Mouse (Mus musculus) heart, embryonic 13.5 days (tissue): ENCODE data around the gene Rsph4a. TPM values are rescaled to one million over a fixed set of nuclear protein-coding genes. Genes with fewer than 3 reads are reported as not detected.
"Not testable (repeated sequence)": the region's sequence is repeated elsewhere in the genome, so short reads cannot be mapped to it uniquely, and the experiment has no call there.

Experiments used
- ATAC-seq: fragments of 200-750 bp; cut with Nextera tagmentation; 2 replicates; pipeline ENCODE4 v1.8.0; 2017; ENCODE audit warnings: moderate TSS enrichment; ENCODE audit not compliant: insufficient number of reproducible peaks, low FRiP score, low TSS enrichment; ENCODE audit errors: extremely low read depth
- H3K27ac ChIP-seq: fragments of 300-500 bp; sonication (generic); replicated peaks from 2 replicates; pipeline ENCODE4 v1.5.1; 2015; ENCODE audit warnings: moderate library complexity, mild to moderate bottlenecking, inconsistent platforms
- H3K27me3 ChIP-seq: fragments of 300-500 bp; sonication (generic); replicated peaks from 2 replicates; pipeline ENCODE4 v1.6.1; 2015; ENCODE audit warnings: mild to moderate bottlenecking, inconsistent platforms
- H3K36me3 ChIP-seq: fragments of 300-500 bp; sonication (generic); 2 replicates; pipeline ENCODE4 v1.6.1; 2015; ENCODE audit warnings: mild to moderate bottlenecking, inconsistent platforms
- H3K4me1 ChIP-seq: fragments of 300-500 bp; sonication (generic); 2 replicates; pipeline ENCODE4 v1.6.1; 2015; ENCODE audit warnings: inconsistent platforms
- H3K4me2 ChIP-seq: fragments of 300-500 bp; sonication (generic); 2 replicates; pipeline ENCODE4 v1.6.1; 2015; ENCODE audit warnings: inconsistent platforms, mild to moderate bottlenecking, moderate library complexity
- H3K4me3 ChIP-seq: fragments of 300-500 bp; sonication (generic); 2 replicates; pipeline ENCODE4 v1.5.1; 2015; ENCODE audit warnings: moderate library complexity, mild to moderate bottlenecking, inconsistent platforms
- H3K9ac ChIP-seq: fragments of 300-500 bp; sonication (generic); 2 replicates; pipeline ENCODE4 v1.6.1; 2015; ENCODE audit warnings: inconsistent platforms, mild to moderate bottlenecking, moderate library complexity
- H3K9me3 ChIP-seq: fragments of 300-500 bp; sonication (generic); 2 replicates; pipeline ENCODE4 v1.6.1; 2016; ENCODE audit warnings: inconsistent platforms
- WGBS: fragments of 180-500 bp; shearing (Covaris S2); methylation state at CpG from one replicate; pipeline ENCODE4 v1.1.7; 2015; ENCODE audit warnings: mixed read lengths; 5-methylcytosine and 5-hydroxymethylcytosine counted together
- polyA plus RNA-seq: library from polyadenylated mRNA; unstranded; fragments of >200 nt; fragmentation: Nextera tagmentation; extraction: Ambion mirVana; gene quantifications from 2 replicates; pipeline ENCODE4 v1.2.1, GENCODE M21; 2015

Rsph4a gene
- polyA plus RNA-seq, result 0.04 TPM in 1 of 2 replicates, not detected in the other

- no peaks in the 10 kb centered on the region for H3K9me3 ChIP-seq
- no peaks in the 10 kb centered on the region for H3K36me3 ChIP-seq
- H3K9ac ChIP-seq, result peak within 1 kb of the TSS; percentile 69
- H3K27me3 ChIP-seq, result no peaks in the 10 kb centered on the region
- ATAC-seq, result 0 out of 2 replicates have a peak, but pooled peaks have one; percentile 25
- WGBS, result 6% methylated on average over 17 of the region's 17 CpGs
- H3K4me2 ChIP-seq, result peak within 1 kb of the TSS; percentile 74
- H3K4me1 ChIP-seq, result no peaks in the 10 kb centered on the region
- no peak within 1 kb of the TSS for H3K27ac ChIP-seq
- peak within 1 kb of the TSS; percentile 52 for H3K4me3 ChIP-seq
These were observed at the start of gene Rsph4a for GRCm38 (mm10) chr10:33904530-33905481. Gene Rsph4a, plus strand, starts transcription at chr10:33905111.

DNA sequence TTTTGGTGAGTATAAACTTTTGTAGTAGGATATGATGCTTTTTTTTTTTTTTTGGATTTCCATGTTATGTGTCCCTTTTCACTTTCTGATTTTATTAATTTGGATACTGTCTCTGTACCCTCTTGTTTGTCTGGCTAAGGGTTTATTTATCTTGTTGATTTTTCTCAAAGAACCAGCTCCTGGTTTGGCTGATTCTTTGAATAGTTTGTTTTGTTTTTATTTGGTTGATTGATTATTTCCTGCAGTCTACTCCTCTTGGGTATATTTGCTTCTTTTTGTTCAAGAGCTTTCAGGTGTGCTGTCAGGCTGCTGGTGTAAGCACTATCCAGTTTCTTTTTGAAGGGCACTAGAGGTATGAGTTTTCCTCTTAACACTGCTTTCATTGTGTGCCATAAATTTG, 47.5 kb upstream of the Rsph4a start, which contains the start of gene Sult3a1:
TSS of gene Sult3a1 (plus strand) at position 301 of the 400 bp plus-strand sequence.
- ATAC-seq, result no peak
- no peak within 1 kb of the TSS for H3K4me2 ChIP-seq
- H3K27ac ChIP-seq, result no peak within 1 kb of the TSS
- no peak within 1 kb of the TSS for H3K9ac ChIP-seq
- no peaks in the 10 kb centered on the region for H3K4me1 ChIP-seq
- no peak within 1 kb of the TSS for H3K4me3 ChIP-seq
- H3K9me3 ChIP-seq, result no peaks in the 10 kb centered on the region
- H3K36me3 ChIP-seq, result no peaks in the 10 kb centered on the region
- no peaks in the 10 kb centered on the region for H3K27me3 ChIP-seq

GRCm38 (mm10) chr10:33865994-33866393, 38.9 kb upstream of the Rsph4a start:
- H3K27ac ChIP-seq, result no peak overlapping the region
- no peak overlapping the region for H3K9ac ChIP-seq
- WGBS, result 73% methylated on average over 2 of the region's 2 CpGs
- ATAC-seq, result no peak
- no peaks in the 10 kb centered on the region for H3K4me1 ChIP-seq
- H3K36me3 ChIP-seq, result no peaks in the 10 kb centered on the region
- H3K4me2 ChIP-seq, result no peak overlapping the region
- no peaks in the 10 kb centered on the region for H3K9me3 ChIP-seq
- no peak overlapping the region for H3K4me3 ChIP-seq
- H3K27me3 ChIP-seq, result no peaks in the 10 kb centered on the region

DNA sequence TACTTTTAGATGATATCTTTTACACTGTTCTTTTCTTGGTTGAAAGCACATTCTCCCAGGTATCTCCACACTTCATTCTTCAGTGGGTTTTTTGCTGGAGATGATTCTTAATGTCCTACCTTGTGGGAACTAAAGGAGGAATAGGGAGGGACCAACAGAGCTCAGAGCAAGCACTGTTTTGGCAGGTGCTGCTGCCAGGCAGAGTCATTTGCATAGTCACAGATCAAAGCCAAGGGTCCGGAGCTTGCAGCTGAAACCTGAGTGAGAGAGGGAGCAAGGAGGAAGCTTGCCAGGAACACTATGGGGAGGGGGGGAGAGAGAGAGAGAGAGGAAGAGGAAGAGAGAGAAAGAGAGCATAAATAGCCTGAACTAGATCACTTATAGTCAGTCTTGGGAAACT, 34.5 kb upstream of the Rsph4a start:
- H3K9ac ChIP-seq, result no peak overlapping the region

DNA sequence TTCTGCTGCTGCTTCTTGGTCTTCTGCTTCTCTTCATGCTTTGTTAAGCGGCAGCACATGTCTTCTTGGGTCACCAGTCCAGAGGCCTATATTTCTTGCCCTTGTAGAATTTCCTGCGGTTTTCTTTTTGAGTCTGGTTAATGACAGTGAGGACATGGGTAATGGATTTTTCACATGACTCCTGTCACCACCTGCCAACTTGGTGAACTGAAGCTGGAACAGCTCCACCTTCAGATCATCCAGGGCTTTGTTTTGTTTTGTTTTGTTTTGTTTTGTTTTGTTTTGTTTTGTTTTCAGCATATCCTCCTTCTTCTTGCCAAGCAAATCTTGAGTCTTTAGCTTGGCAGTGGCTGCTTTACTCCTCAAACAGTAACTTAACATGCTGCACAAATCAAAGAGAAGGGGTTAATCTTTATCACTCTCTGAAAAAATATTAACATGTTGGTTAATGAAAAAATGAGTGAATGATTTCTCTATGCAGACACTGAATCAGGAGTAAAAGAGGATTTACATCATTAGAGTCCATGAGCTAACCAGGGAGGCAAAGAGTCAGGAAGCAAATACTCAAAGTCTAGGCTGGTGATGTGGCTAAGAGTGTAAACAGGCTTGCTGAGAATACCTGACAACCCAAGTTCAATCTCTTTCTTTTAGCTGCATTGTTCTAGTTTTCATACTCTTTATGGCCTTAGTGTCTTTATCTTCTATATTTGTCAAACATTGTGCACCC, 32.1 kb upstream of the Rsph4a start:
- H3K9me3 ChIP-seq, result no peaks in the 10 kb centered on the region
- no peak for ATAC-seq
- no peaks in the 10 kb centered on the region for H3K36me3 ChIP-seq
- H3K4me2 ChIP-seq, result no peak overlapping the region
- no peak overlapping the region for H3K27ac ChIP-seq
- 76% methylated on average over 2 of the region's 2 CpGs for WGBS
- H3K4me3 ChIP-seq, result no peak overlapping the region
- no peak overlapping the region for H3K9ac ChIP-seq
- no peaks in the 10 kb centered on the region for H3K4me1 ChIP-seq
- no peaks in the 10 kb centered on the region for H3K27me3 ChIP-seq

More for the DNA sequence above, 34.5 kb upstream of the Rsph4a start:
- H3K27ac ChIP-seq, result no peak overlapping the region
- no peaks in the 10 kb centered on the region for H3K36me3 ChIP-seq
- H3K4me2 ChIP-seq, result no peak overlapping the region
- no peaks in the 10 kb centered on the region for H3K27me3 ChIP-seq
- 17% methylated on average over 1 of the region's 1 CpGs for WGBS
- H3K9me3 ChIP-seq, result no peaks in the 10 kb centered on the region
- no peaks in the 10 kb centered on the region for H3K4me1 ChIP-seq
- no peak overlapping the region for H3K4me3 ChIP-seq
- no peak for ATAC-seq

DNA sequence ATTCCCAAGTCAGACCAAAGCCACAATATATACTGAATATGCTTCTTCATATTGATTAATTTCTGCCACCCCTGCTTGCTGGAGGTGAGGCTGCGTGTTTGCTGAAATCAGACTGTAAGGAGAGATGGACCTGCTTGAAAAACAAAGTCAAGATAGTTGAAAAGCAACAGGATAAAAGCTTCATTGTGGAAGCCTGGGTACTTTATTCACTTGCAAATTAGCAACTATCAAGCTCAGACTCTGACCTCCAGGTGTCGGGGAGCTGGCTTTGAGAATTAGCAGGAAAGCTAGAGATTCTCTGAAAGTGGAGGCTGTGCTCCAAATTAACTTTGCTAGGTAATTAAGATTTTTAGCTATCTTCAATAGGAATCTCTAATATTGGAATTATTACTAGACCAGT, 22.5 kb upstream of the Rsph4a start:
- not testable (repeated sequence) for H3K4me2 ChIP-seq, H3K9ac ChIP-seq, H3K27me3 ChIP-seq, H3K4me1 ChIP-seq, H3K4me3 ChIP-seq, H3K27ac ChIP-seq, ATAC-seq, H3K36me3 ChIP-seq, H3K9me3 ChIP-seq
- WGBS, result 72% methylated on average over 2 of the region's 2 CpGs

- not testable (repeated sequence) for H3K4me3 ChIP-seq, H3K9me3 ChIP-seq, ATAC-seq, H3K27ac ChIP-seq, H3K4me1 ChIP-seq, H3K27me3 ChIP-seq, H3K4me2 ChIP-seq, H3K36me3 ChIP-seq, H3K9ac ChIP-seq
- WGBS, result 70% methylated on average over 1 of the region's 1 CpGs
These were observed 3.4 kb upstream of the Rsph4a start for GRCm38 (mm10) chr10:33901520-33901919.

DNA sequence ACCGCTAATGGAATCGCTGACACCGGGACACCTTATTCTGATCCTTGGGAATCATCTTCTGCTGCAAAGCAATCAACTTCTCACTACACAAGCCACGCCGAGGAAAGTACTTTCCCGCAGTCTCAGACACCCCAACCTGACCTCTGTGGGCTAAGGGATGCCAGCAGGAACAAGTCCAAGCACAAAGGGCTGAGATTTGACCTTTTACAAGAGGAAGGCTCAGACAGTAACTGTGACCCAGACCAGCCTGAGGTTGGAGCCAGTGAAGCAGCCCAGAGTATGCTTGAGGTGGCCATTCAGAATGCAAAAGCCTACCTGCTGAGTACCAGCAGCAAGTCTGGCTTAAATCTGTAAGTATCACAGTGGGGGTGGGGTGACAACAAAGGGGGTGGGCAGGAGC, 578 bp downstream of the Rsph4a start:
- peak overlapping the region; percentile 52 for H3K4me3 ChIP-seq
- no peaks in the 10 kb centered on the region for H3K4me1 ChIP-seq
- H3K9ac ChIP-seq, result peak overlapping the region; percentile 69
- H3K4me2 ChIP-seq, result peak overlapping the region; percentile 74
- no peaks in the 10 kb centered on the region for H3K9me3 ChIP-seq
- ATAC-seq, result no peak
- no peak overlapping the region for H3K27ac ChIP-seq
- no peaks in the 10 kb centered on the region for H3K27me3 ChIP-seq
- no peaks in the 10 kb centered on the region for H3K36me3 ChIP-seq
- 4% methylated on average over 6 of the region's 6 CpGs for WGBS

GRCm38 (mm10) chr10:33940702-33941101, 35.8 kb downstream of the Rsph4a start:
- ATAC-seq, result no peak
- Histone ChIP-seq H3K27ac (no peak overlapping the region), H3K4me3 (no peak overlapping the region), H3K9ac (no peak overlapping the region), H3K9me3 (no peaks in the 10 kb centered on the region), H3K27me3 (no peaks in the 10 kb centered on the region), H3K4me1 (no peaks in the 10 kb centered on the region), H3K4me2 (no peak overlapping the region), H3K36me3 (peaks cover 84% of the 10 kb centered on the region)

DNA sequence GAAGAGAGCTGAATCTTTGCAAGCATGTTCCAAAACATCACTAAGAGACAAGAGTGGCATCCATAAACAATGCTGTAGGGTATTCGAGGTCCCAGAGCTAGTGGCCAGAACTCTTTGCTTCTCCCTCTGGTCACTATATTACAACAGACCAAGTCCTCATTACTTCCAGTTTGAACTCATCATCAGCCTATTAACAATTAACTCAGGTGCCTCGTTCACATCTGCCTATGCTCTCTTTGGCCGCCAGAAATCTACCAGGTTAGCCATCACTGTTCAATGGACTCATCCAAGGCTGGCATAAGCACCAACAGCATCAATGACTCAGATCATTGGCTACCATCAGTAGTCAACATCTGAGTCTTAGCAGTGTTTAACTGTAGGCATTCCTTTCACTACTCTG, 40.5 kb downstream of the Rsph4a start:
- no peak overlapping the region for H3K4me3 ChIP-seq
- H3K4me1 ChIP-seq, result peaks cover 14% of the 10 kb centered on the region
- H3K36me3 ChIP-seq, result peaks cover 64% of the 10 kb centered on the region
- H3K9ac ChIP-seq, result no peak overlapping the region
- H3K9me3 ChIP-seq, result no peaks in the 10 kb centered on the region
- H3K27ac ChIP-seq, result no peak overlapping the region
- no peak for ATAC-seq
- WGBS, result 86% methylated on average over 3 of the region's 3 CpGs
- no peaks in the 10 kb centered on the region for H3K27me3 ChIP-seq
- H3K4me2 ChIP-seq, result no peak overlapping the region

- 78% methylated on average over 2 of the region's 2 CpGs for WGBS
- no peaks in the 10 kb centered on the region for H3K9me3 ChIP-seq
- H3K36me3 ChIP-seq, result peaks cover 54% of the 10 kb centered on the region
- H3K27ac ChIP-seq, result no peak overlapping the region
- no peak for ATAC-seq
- no peaks in the 10 kb centered on the region for H3K27me3 ChIP-seq
- H3K4me3 ChIP-seq, result no peak overlapping the region
- H3K9ac ChIP-seq, result no peak overlapping the region
- H3K4me2 ChIP-seq, result no peak overlapping the region
- H3K4me1 ChIP-seq, result peaks cover 17% of the 10 kb centered on the region
These were observed 41.4 kb downstream of the Rsph4a start for GRCm38 (mm10) chr10:33946336-33946735.
